Mouse (Mus musculus) activated CD4-positive, CD25-positive, alpha-beta regulatory T cell, adult 4 months (primary cell): ENCODE results near the gene Dock1. TPM values are rescaled to one million over a fixed set of nuclear protein-coding genes. Genes with fewer than 3 reads are reported as not detected.
A peak's percentile ranks its signal among the peaks of the same experiment; 100 is the strongest.

Source experiments
- ATAC-seq: one replicate; pipeline ENCODE4 v1.8.0; 2017
- polyA plus RNA-seq, 2 experiments: library from polyadenylated mRNA; unstranded; fragments of 100-300 nt; shearing (Covaris generic); gene quantifications; one replicate each; pipeline ENCODE4 v1.2.1; 2017

The Dock1 gene
- polyA plus RNA-seq, 2 experiments from 2014 or later: 0.09 TPM; not detected in 1

- ATAC-seq: no peak
These were observed 320.5 kb downstream of the Dock1 start for GRCm38 (mm10) chr7:134990911-134991310.

GRCm38 (mm10) chr7:134994983-134995382, 324.5 kb downstream of the Dock1 start:
- no peak for ATAC-seq

- ATAC-seq: no peak
These were observed 331.8 kb downstream of the Dock1 start for GRCm38 (mm10) chr7:135002216-135002615.

GRCm38 (mm10) chr7:135002891-135003290, 332.4 kb downstream of the Dock1 start:
- ATAC-seq: peak; percentile 32

GRCm38 (mm10) chr7:135005964-135006560, 335.6 kb downstream of the Dock1 start:
- no peak for ATAC-seq

- ATAC-seq: no peak
These were observed 337.6 kb downstream of the Dock1 start for GRCm38 (mm10) chr7:135008021-135008420.

GRCm38 (mm10) chr7:135010997-135011396, 340.5 kb downstream of the Dock1 start:
- no peak for ATAC-seq

- ATAC-seq: no peak
These were observed 347.1 kb downstream of the Dock1 start for GRCm38 (mm10) chr7:135017531-135017930.

GRCm38 (mm10) chr7:135020762-135021161, 350.3 kb downstream of the Dock1 start:
- no peak for ATAC-seq

GRCm38 (mm10) chr7:135021544-135022100, 351.2 kb downstream of the Dock1 start:
- ATAC-seq: no peak

- no peak for ATAC-seq
These were observed 354.1 kb downstream of the Dock1 start for GRCm38 (mm10) chr7:135024531-135024930.

GRCm38 (mm10) chr7:135028716-135029115, 358.3 kb downstream of the Dock1 start:
- no peak for ATAC-seq

GRCm38 (mm10) chr7:135029136-135029535, 358.7 kb downstream of the Dock1 start:
- ATAC-seq: no peak

GRCm38 (mm10) chr7:135031466-135031865, 361.0 kb downstream of the Dock1 start:
- no peak for ATAC-seq

GRCm38 (mm10) chr7:135034811-135035210, 364.4 kb downstream of the Dock1 start:
- ATAC-seq: no peak

- ATAC-seq: no peak
These were observed 365.2 kb downstream of the Dock1 start for GRCm38 (mm10) chr7:135035651-135036050.

GRCm38 (mm10) chr7:135038930-135039329, 368.5 kb downstream of the Dock1 start:
- ATAC-seq: no peak

- ATAC-seq: no peak
These were observed 373.7 kb downstream of the Dock1 start for GRCm38 (mm10) chr7:135043931-135044765.

- ATAC-seq: no peak
These were observed 379.0 kb downstream of the Dock1 start for GRCm38 (mm10) chr7:135049416-135049815.

- no peak for ATAC-seq
These were observed 382.8 kb downstream of the Dock1 start for GRCm38 (mm10) chr7:135053186-135053715.

- no peak for ATAC-seq
These were observed 384.2 kb downstream of the Dock1 start for GRCm38 (mm10) chr7:135054664-135055063.

- ATAC-seq: no peak
These were observed 388.6 kb downstream of the Dock1 start for GRCm38 (mm10) chr7:135059071-135059470.

- no peak for ATAC-seq
These were observed 389.1 kb downstream of the Dock1 start for GRCm38 (mm10) chr7:135059562-135059961.

- no peak for ATAC-seq
These were observed 393.4 kb downstream of the Dock1 start for GRCm38 (mm10) chr7:135063886-135064285.
